Mouse (Mus musculus) neural tube, embryonic 12.5 days (tissue): Measurements from ENCODE around the gene Prps1l1. TPM values are rescaled to one million over a fixed set of nuclear protein-coding genes. Genes with fewer than 3 reads are reported as not detected.

ENCODE experiments used
- polyA plus RNA-seq: library from polyadenylated mRNA; unstranded; fragments of >200 nt; fragmentation: Nextera tagmentation; extraction: Ambion mirVana; gene quantifications from 2 replicates; pipeline ENCODE4 v1.2.1, GENCODE M21; 2016

The Prps1l1 gene
- polyA plus RNA-seq, 1 experiment from 2014 or later = not detected

Other genes with a start within 250 kb of the Prps1l1 start
- 7.5 and 8.8 TPM in 2 replicates for gene Hdac9, start 67.7 kb upstream of the Prps1l1 start, polyA plus RNA-seq
- 22.3 and 23.0 TPM in 2 replicates for gene Snx13, start 62.4 kb downstream of the Prps1l1 start, polyA plus RNA-seq